Mouse (Mus musculus) hindbrain, postnatal 0 days (tissue): ENCODE data around the gene Twf2. TPM values are rescaled to one million over a fixed set of nuclear protein-coding genes. Genes with fewer than 3 reads are reported as not detected.

Experiments
- ATAC-seq: fragments of 200-750 bp; cut with Nextera tagmentation; 2 replicates; pipeline ENCODE4 v1.8.0; 2017; ENCODE audit warnings: mild to moderate bottlenecking, moderate TSS enrichment, moderate library complexity
- DNase-seq: peaks from one replicate; pipeline ENCODE4 v3.0.0-alpha.2; 2015; ENCODE audit warnings: low spot score
- H3K27ac ChIP-seq: fragments of 300-500 bp; sonication (generic); 2 replicates; pipeline ENCODE4 v1.5.1; 2014; ENCODE audit warnings: mild to moderate bottlenecking
- H3K27me3 ChIP-seq: fragments of 300-500 bp; sonication (generic); 2 replicates; pipeline ENCODE4 v1.6.1; 2014; ENCODE audit warnings: low read length, mixed read lengths; ENCODE audit not compliant: insufficient read depth
- H3K36me3 ChIP-seq: fragments of 300-500 bp; sonication (generic); 2 replicates; pipeline ENCODE4 v1.6.1; 2014; ENCODE audit warnings: low read length, mixed read lengths; ENCODE audit not compliant: insufficient read depth
- H3K4me1 ChIP-seq: fragments of 300-500 bp; sonication (generic); 2 replicates; pipeline ENCODE4 v1.6.1; 2014; ENCODE audit warnings: antibody characterized with exemption, low read length, mixed read lengths; ENCODE audit not compliant: insufficient read depth
- H3K4me2 ChIP-seq: fragments of 300-500 bp; sonication (generic); 2 replicates; pipeline ENCODE4 v1.6.1; 2014; ENCODE audit warnings: low read depth, mild to moderate bottlenecking, low read length, moderate library complexity, mixed read lengths
- H3K4me3 ChIP-seq: fragments of 300-500 bp; sonication (generic); 2 replicates; pipeline ENCODE4 v1.5.1; 2014; ENCODE audit warnings: low read length
- H3K9ac ChIP-seq: fragments of 300-500 bp; sonication (generic); replicated peaks from 2 replicates; pipeline ENCODE4 v1.6.1; 2014; ENCODE audit warnings: mild to moderate bottlenecking, low read length, moderate library complexity, mixed read lengths
- H3K9me3 ChIP-seq: fragments of 300-500 bp; sonication (generic); 2 replicates; pipeline ENCODE4 v1.6.1; 2016; ENCODE audit warnings: low read length, mixed read lengths
- CTCF ChIP-seq: IDR thresholded peaks from 2 replicates; pipeline ENCODE4 v1.5.1; 2016; ENCODE audit warnings: antibody characterized with exemption, control low read depth, low read depth
- WGBS: fragments of 180-500 bp; shearing (Covaris S2); extraction: QIAGEN DNeasy Blood & Tissue Kit; methylation state at CpG from one replicate; pipeline ENCODE4 v1.1.7; 2014; 5-methylcytosine and 5-hydroxymethylcytosine counted together
- microRNA counts: library from miRNA; unstranded; fragments of <30 nt; microRNA quantifications from one replicate; lab custom pipeline; 2015
- microRNA-seq, 2 experiments: library from miRNA; unstranded; fragments of <30 nt; microRNA quantifications; one replicate each; pipeline ENCODE4; 2016
- polyA plus RNA-seq: library from polyadenylated mRNA; unstranded; fragments of >200 nt; fragmentation: Nextera tagmentation; extraction: Ambion mirVana; gene quantifications from 2 replicates; pipeline ENCODE4 v1.2.1, GENCODE M21; 2015
- total RNA-seq: library from RNA; depleted of rRNA; stranded (reverse); fragments of >200 nt; gene quantifications from 2 replicates; pipeline ENCODE4 v1.2.3, GENCODE M21; 2014; rRNA removed

Gene Twf2
- total and polyA plus RNA-seq, 2 experiments from 2014 or later: 42.0 to 72.6 TPM

DNA sequence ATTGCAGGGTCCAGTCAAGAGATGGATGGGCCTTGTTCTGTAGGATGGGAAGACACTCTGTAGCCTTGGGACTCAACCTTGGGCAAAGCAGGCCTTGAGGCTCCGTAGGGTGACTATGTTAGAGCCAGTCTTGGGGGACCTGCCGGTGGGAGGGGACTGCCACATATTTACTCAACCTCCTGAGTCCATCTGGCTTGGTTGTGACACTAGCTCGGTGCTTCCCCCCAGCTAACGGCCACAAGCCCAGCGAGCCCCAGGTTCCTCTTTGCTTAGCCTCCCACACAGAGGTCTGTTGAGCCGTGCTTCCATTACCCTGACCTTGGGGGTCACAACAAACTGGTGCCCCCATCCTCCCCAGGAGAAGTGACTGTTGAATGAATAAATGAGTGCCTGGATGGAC is 58.1 kb downstream of the Twf2 start:
- H3K4me3 ChIP-seq: no peak overlapping the region
- no peak for TF ChIP-seq CTCF
- 88% methylated on average over 6 of the region's 6 CpGs for WGBS
- H3K4me1 ChIP-seq: no peaks in the 10 kb centered on the region
- no peaks in the 10 kb centered on the region for H3K27me3 ChIP-seq
- no peak overlapping the region for H3K9ac ChIP-seq
- no peak for ATAC-seq
- no peak for DNase-seq
- no peak overlapping the region for H3K27ac ChIP-seq
- no peaks in the 10 kb centered on the region for H3K9me3 ChIP-seq
- no peaks in the 10 kb centered on the region for H3K36me3 ChIP-seq
- no peak overlapping the region for H3K4me2 ChIP-seq

DNA sequence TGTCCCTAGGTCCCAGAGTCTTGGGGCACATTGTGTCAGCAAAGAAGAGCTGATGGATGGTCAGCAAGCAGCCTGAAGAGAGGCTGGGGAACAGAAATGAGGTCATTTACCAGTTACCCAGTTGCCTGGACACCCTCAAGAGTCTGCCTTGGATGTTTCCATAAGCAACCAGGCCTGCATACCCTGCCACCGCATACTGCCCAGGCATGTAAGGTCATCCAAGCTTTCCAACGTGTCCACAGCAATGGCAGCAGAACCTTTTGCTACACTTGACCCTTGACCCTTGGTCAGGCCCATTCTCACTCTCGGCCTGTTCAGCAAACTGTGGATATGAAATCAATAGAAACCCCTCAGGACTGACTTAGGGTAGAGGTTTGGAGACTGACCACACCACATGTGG is 58.6 kb downstream of the Twf2 start:
- H3K36me3 ChIP-seq: no peaks in the 10 kb centered on the region
- TF ChIP-seq CTCF: no peak
- DNase-seq (no peak), ATAC-seq (no peak)
- 68% methylated on average over 3 of the region's 3 CpGs for WGBS
- H3K27ac ChIP-seq: no peak overlapping the region
- no peak overlapping the region for H3K4me3 ChIP-seq
- H3K4me2 ChIP-seq: no peak overlapping the region
- no peaks in the 10 kb centered on the region for H3K9me3 ChIP-seq
- H3K4me1 ChIP-seq: no peaks in the 10 kb centered on the region
- no peak overlapping the region for H3K9ac ChIP-seq
- H3K27me3 ChIP-seq: no peaks in the 10 kb centered on the region

DNA sequence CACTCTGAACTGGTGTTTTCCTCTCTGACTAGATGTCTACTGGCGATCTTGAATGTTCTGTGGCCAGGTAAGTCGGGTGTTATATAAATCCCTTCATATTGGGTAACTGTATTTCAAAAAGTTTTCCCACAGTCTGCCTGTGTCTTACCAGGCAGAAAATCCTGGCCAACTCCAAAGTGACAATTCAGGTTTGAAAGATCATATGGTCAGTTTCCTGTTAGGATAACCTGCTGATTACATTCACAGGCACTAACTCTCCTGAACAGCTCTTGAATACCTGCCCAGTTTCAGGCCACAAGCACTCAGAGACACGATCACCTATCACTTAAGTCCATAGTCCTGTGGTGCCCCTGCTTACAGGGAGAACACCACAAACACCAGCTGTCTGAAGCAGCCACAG is 59.2 kb downstream of the Twf2 start:
- ATAC-seq: no peak
- H3K4me3 ChIP-seq: no peak overlapping the region
- no peaks in the 10 kb centered on the region for H3K9me3 ChIP-seq
- H3K27me3 ChIP-seq: no peaks in the 10 kb centered on the region
- H3K4me1 ChIP-seq: no peaks in the 10 kb centered on the region
- no peaks in the 10 kb centered on the region for H3K36me3 ChIP-seq
- 84% methylated on average over 3 of the region's 3 CpGs for WGBS
- H3K9ac ChIP-seq: no peak overlapping the region
- no peak for DNase-seq
- H3K27ac ChIP-seq: no peak overlapping the region
- TF ChIP-seq CTCF: no peak
- no peak overlapping the region for H3K4me2 ChIP-seq

DNA sequence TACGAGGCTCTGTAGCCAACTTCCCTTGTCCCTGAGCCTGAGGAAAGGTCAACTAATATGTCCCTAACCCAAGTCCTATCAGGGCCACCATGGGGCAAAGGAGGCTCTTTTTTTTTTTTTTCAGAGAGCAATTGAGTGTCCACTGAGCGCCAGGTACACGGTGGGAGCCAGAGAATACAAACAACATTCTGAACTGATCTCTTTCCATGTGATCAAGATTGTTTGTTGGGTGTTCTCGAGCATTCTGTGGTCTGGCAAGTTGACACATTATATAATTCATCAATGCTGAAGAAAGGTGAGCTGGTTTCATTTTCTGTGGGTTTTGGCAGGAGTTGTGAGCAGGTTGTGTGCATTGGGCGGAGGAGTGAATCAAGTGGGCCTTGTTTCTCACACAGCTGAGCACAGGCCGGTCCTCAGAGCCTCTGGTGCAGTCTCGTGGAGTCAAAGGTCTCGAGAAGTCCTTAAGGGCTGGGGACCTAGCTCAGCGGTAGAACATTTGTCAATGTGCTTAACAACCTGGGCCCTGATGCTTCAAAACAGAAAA is 60.5 kb downstream of the Twf2 start:
- WGBS: 86% methylated on average over 9 of the region's 9 CpGs

More for the DNA sequence above, 60.5 kb downstream of the Twf2 start:
- no peak for TF ChIP-seq CTCF
- Histone ChIP-seq H3K27me3 (no peaks in the 10 kb centered on the region), H3K9ac (no peak overlapping the region), H3K36me3 (no peaks in the 10 kb centered on the region), H3K4me1 (peaks cover 3% of the 10 kb centered on the region; the same call in 1 of the 2 replicates), H3K4me3 (no peak overlapping the region), H3K4me2 (no peak overlapping the region), H3K9me3 (no peaks in the 10 kb centered on the region), H3K27ac (no peak overlapping the region)
- DNase-seq (no peak), ATAC-seq (no peak)

MicroRNA genes within 50 kb of the gene (microRNA counts, 519-probe panel; counts per million panel counts)
- microRNA mmu-let-7g (lab: Ali Mortazavi, UCI): 6,738 counts per million, percentile 98 among the panel's probes with 10 or more counts

Small RNAs within 50 kb of the gene (microRNA-seq; reads per million reads assigned to microRNA genes)
- 157 to 186 reads per million in 2 experiments for gene Mir135a-1
- gene Mirlet7g: 71,888 to 85,080 reads per million in 2 experiments

Other genes with a start within 250 kb of the Twf2 start
- 0.32 and 1.5 TPM in 2 replicates for gene Col6a5, start 242.5 kb upstream of the Twf2 start, total RNA-seq
- gene Col6a5, start 242.5 kb upstream of the Twf2 start, polyA plus RNA-seq: 0.13 and 0.39 TPM in 2 replicates
- gene Col6a4, start 106.3 kb upstream of the Twf2 start, total RNA-seq: 0.54 and 1.3 TPM in 2 replicates
- 0.73 and 1.0 TPM in 2 replicates for gene Col6a4, start 106.3 kb upstream of the Twf2 start, polyA plus RNA-seq
- 1.3 and 1.8 TPM in 2 replicates for gene Glyctk, start 45.0 kb upstream of the Twf2 start, total RNA-seq
- gene Glyctk, start 45.0 kb upstream of the Twf2 start, polyA plus RNA-seq: 1.2 and 1.7 TPM in 2 replicates
- 240 and 243 TPM in 2 replicates for gene Wdr82, start 32.2 kb upstream of the Twf2 start, total RNA-seq
- gene Wdr82, start 32.2 kb upstream of the Twf2 start, polyA plus RNA-seq: 29.1 and 32.6 TPM in 2 replicates
- gene Ppm1m, start 3.4 kb upstream of the Twf2 start, total RNA-seq: 19.0 and 23.3 TPM in 2 replicates
- gene Ppm1m, start 3.4 kb upstream of the Twf2 start, polyA plus RNA-seq: 18.5 and 21.2 TPM in 2 replicates
- gene Tlr9, start 19.5 kb downstream of the Twf2 start, total RNA-seq: 0.36 and 0.37 TPM in 2 replicates
- gene Tlr9, start 19.5 kb downstream of the Twf2 start, polyA plus RNA-seq: 0.09 and 0.11 TPM in 2 replicates
- 80.9 and 92.7 TPM in 2 replicates for gene Alas1, start 45.5 kb downstream of the Twf2 start, total RNA-seq
- 80.4 and 92.3 TPM in 2 replicates for gene Alas1, start 45.5 kb downstream of the Twf2 start, polyA plus RNA-seq
- 9.3 and 9.8 TPM in 2 replicates for gene Poc1a, start 78.0 kb downstream of the Twf2 start, total RNA-seq
- gene Poc1a, start 78.0 kb downstream of the Twf2 start, polyA plus RNA-seq: 9.2 and 10.8 TPM in 2 replicates
- gene Dusp7, start 165.5 kb downstream of the Twf2 start, total RNA-seq: 56.0 and 66.4 TPM in 2 replicates
- gene Dusp7, start 165.5 kb downstream of the Twf2 start, polyA plus RNA-seq: 12.7 and 13.7 TPM in 2 replicates
- gene Rpl29, start 226.3 kb downstream of the Twf2 start, total RNA-seq: 691 and 792 TPM in 2 replicates
- gene Rpl29, start 226.3 kb downstream of the Twf2 start, polyA plus RNA-seq: 689 and 691 TPM in 2 replicates
- 19.3 and 28.0 TPM in 2 replicates for gene Acy1, start 235.2 kb downstream of the Twf2 start, total RNA-seq
- gene Acy1, start 235.2 kb downstream of the Twf2 start, polyA plus RNA-seq: 22.2 and 23.0 TPM in 2 replicates
- gene Abhd14b, start 244.4 kb downstream of the Twf2 start, total RNA-seq: 20.6 and 26.8 TPM in 2 replicates
- gene Abhd14b, start 244.4 kb downstream of the Twf2 start, polyA plus RNA-seq: 12.4 and 16.8 TPM in 2 replicates
- gene Abhd14a, start 244.6 kb downstream of the Twf2 start, total RNA-seq: 59.6 and 62.1 TPM in 2 replicates
- 66.8 and 69.2 TPM in 2 replicates for gene Abhd14a, start 244.6 kb downstream of the Twf2 start, polyA plus RNA-seq